Mouse (Mus musculus) CH12.LX (cell line): ENCODE measurements at regions not wholly inside any gene's neighbourhood (a gene's known extent, or its start where the extent isn't known, plus 50 kb on each side); places are given as distances from the start of the nearest gene placed in this dataset.

Experiments
- CHD2 ChIP-seq: IDR thresholded peaks from 2 replicates; pipeline ENCODE4 v1.6.1; 2011; ENCODE audit warnings: low read length, improper control_type of control experiment
- CTCF ChIP-seq, 2 experiments: IDR thresholded peaks in 1 of 2; conservative IDR thresholded peaks in 1 of 2; 2 replicates each; pipeline ENCODE4 v1.5.1; 2011 to 2012; ENCODE audit warnings: low read depth in 2 of 2, low read length in 2 of 2, improper control_type of control experiment in 1 of 2, inconsistent platforms in 1 of 2, mild to moderate bottlenecking in 1 of 2, moderate library complexity in 1 of 2
- E2F4 ChIP-seq: IDR thresholded peaks from 2 replicates; pipeline ENCODE4 v1.6.1; 2011; ENCODE audit warnings: low read depth, low read length, improper control_type of control experiment; ENCODE audit not compliant: insufficient replicate concordance
- MAX ChIP-seq: IDR thresholded peaks from 2 replicates; pipeline ENCODE4 v1.6.1; 2011; ENCODE audit warnings: low read length, improper control_type of control experiment
- MAZ ChIP-seq: IDR thresholded peaks from 2 replicates; pipeline ENCODE4 v1.6.1; 2012; ENCODE audit warnings: low read depth, mild to moderate bottlenecking, inconsistent platforms, low read length, improper control_type of control experiment, moderate library complexity
- POLR2A ChIP-seq: IDR thresholded peaks from 2 replicates; pipeline ENCODE4 v1.6.1; 2011; ENCODE audit warnings: low read depth, mild to moderate bottlenecking, improper control_type of control experiment, low read length
- TCF12 ChIP-seq: IDR thresholded peaks from 2 replicates; pipeline ENCODE4 v1.6.1; 2014; ENCODE audit warnings: low read depth, mild to moderate bottlenecking, inconsistent platforms, low read length, improper control_type of control experiment

GRCm38 (mm10) chr15:10846722-10847121 lies 105.4 kb upstream of the C1qtnf3 start:
- TF ChIP-seq CHD2 (no peak), POLR2A (no peak), CTCF (conservative IDR thresholded peaks at IDR 0.05 in 1 of 2, IDR thresholded peaks at IDR 0.05 in 1 of 2; ENCODE audit: low read depth in 2 of 2, low read length in 2 of 2) (no peak), TCF12 (no peak), E2F4 (no peak), MAZ (no peak), MAX (no peak)
